Mouse (Mus musculus) lung, embryonic 14.5 days (tissue): ENCODE results near the gene Dnajc21. TPM values are rescaled to one million over a fixed set of nuclear protein-coding genes. Genes with fewer than 3 reads are reported as not detected.
A peak's percentile ranks its signal among the peaks of the same experiment; 100 is the strongest.
"Not testable (repeated sequence)": the region's sequence is repeated elsewhere in the genome, so short reads cannot be mapped to it uniquely, and the experiment has no call there.

Source experiments
- ATAC-seq: fragments of 200-750 bp; cut with Nextera tagmentation; 2 replicates; pipeline ENCODE4 v1.8.0; 2017; ENCODE audit warnings: mild to moderate bottlenecking, moderate TSS enrichment, moderate library complexity; ENCODE audit not compliant: insufficient read depth
- DNase-seq: peaks from one replicate; pipeline ENCODE4 v3.0.0-alpha.2; 2015
- H3K27ac ChIP-seq: fragments of 300-500 bp; sonication (generic); 2 replicates; pipeline ENCODE4 v1.5.1; 2014; ENCODE audit warnings: low read depth, mild to moderate bottlenecking, moderate library complexity
- H3K27me3 ChIP-seq: fragments of 300-500 bp; sonication (generic); 2 replicates; pipeline ENCODE4 v1.6.1; 2014; ENCODE audit warnings: low read length, control low read depth; ENCODE audit not compliant: insufficient read depth
- H3K36me3 ChIP-seq: fragments of 300-500 bp; sonication (generic); 2 replicates; pipeline ENCODE4 v1.6.1; 2014; ENCODE audit warnings: control low read depth; ENCODE audit not compliant: insufficient read depth
- H3K4me1 ChIP-seq: fragments of 300-500 bp; sonication (generic); 2 replicates; pipeline ENCODE4 v1.6.1; 2014; ENCODE audit warnings: antibody characterized with exemption, control low read depth; ENCODE audit not compliant: insufficient read depth
- H3K4me2 ChIP-seq: fragments of 300-500 bp; sonication (generic); 2 replicates; pipeline ENCODE4 v1.6.1; 2014; ENCODE audit warnings: mild to moderate bottlenecking
- H3K4me3 ChIP-seq: fragments of 300-500 bp; sonication (generic); 2 replicates; pipeline ENCODE4 v1.5.1; 2014; ENCODE audit warnings: low read depth, low read length
- H3K9ac ChIP-seq: fragments of 300-500 bp; sonication (generic); 2 replicates; pipeline ENCODE4 v1.6.1; 2014
- H3K9me3 ChIP-seq: fragments of 300-500 bp; sonication (generic); 2 replicates; pipeline ENCODE4 v1.6.1; 2016; ENCODE audit warnings: low read depth, low read length, control low read depth
- CTCF ChIP-seq: IDR thresholded peaks from 2 replicates; pipeline ENCODE4 v1.5.1; 2016; ENCODE audit warnings: antibody characterized with exemption, low read depth
- WGBS: fragments of 180-500 bp; shearing (Covaris S2); extraction: QIAGEN DNeasy Blood & Tissue Kit; methylation state at CpG from one replicate; pipeline ENCODE4 v1.1.7; 2014; 5-methylcytosine and 5-hydroxymethylcytosine counted together
- polyA plus RNA-seq: library from polyadenylated mRNA; unstranded; fragments of >200 nt; fragmentation: Nextera tagmentation; extraction: Ambion mirVana; gene quantifications from 2 replicates; pipeline ENCODE4 v1.2.1, GENCODE M21; 2014

Dnajc21 gene
- 15.0 and 17.9 TPM in 2 replicates for polyA plus RNA-seq

- Histone ChIP-seq H3K9me3 (no peaks in the 10 kb centered on the region), H3K4me3 (peak within 1 kb of the TSS; percentile 80), H3K27ac (peak within 1 kb of the TSS; percentile 75; the same call in 1 of the 2 replicates), H3K4me2 (peak within 1 kb of the TSS; percentile 69), H3K9ac (peak within 1 kb of the TSS; percentile 78), H3K36me3 (peaks cover 4% of the 10 kb centered on the region), H3K27me3 (no peaks in the 10 kb centered on the region), H3K4me1 (no peaks in the 10 kb centered on the region; the same call in 1 of the 2 replicates)
- under 1% methylated on average over 81 of the region's 87 CpGs for WGBS
- ATAC-seq, result peak; percentile 96
- no peak for TF ChIP-seq CTCF
- DNase-seq, result peak; percentile 87
These were observed at the start of gene Dnajc21 for GRCm38 (mm10) chr15:10470151-10470831. Gene Dnajc21, minus strand, starts transcription at chr15:10470516.

- 87% methylated on average over 7 of the region's 7 CpGs for WGBS
- no peak overlapping the region for H3K9ac ChIP-seq
- no peaks in the 10 kb centered on the region for H3K9me3 ChIP-seq
- H3K4me2 ChIP-seq, result no peak overlapping the region
- no peak overlapping the region for H3K4me3 ChIP-seq
- no peaks in the 10 kb centered on the region for H3K36me3 ChIP-seq
- no peaks in the 10 kb centered on the region for H3K4me1 ChIP-seq
- no peak overlapping the region for H3K27ac ChIP-seq
- TF ChIP-seq CTCF, result no peak
- no peak for DNase-seq
- no peaks in the 10 kb centered on the region for H3K27me3 ChIP-seq
- no peak for ATAC-seq
These were observed 44.9 kb upstream of the Dnajc21 start for GRCm38 (mm10) chr15:10515166-10515565.

GRCm38 (mm10) chr15:10506099-10506498 lies 35.8 kb upstream of the Dnajc21 start:
- Histone ChIP-seq H3K27ac (no peak overlapping the region), H3K9ac (no peak overlapping the region), H3K4me1 (no peaks in the 10 kb centered on the region), H3K9me3 (no peaks in the 10 kb centered on the region), H3K27me3 (no peaks in the 10 kb centered on the region), H3K36me3 (no peaks in the 10 kb centered on the region), H3K4me3 (no peak overlapping the region), H3K4me2 (no peak overlapping the region)
- WGBS, result 59% methylated on average over 11 of the region's 11 CpGs
- peak; percentile 15 for DNase-seq
- no peak for ATAC-seq
- no peak for TF ChIP-seq CTCF

- Histone ChIP-seq H3K4me2 (no peak overlapping the region), H3K4me3 (no peak overlapping the region), H3K36me3 (0 out of 2 replicates have a peak, but pooled peaks cover 4% of the 10 kb centered on the region), H3K27me3 (no peaks in the 10 kb centered on the region), H3K27ac (no peak overlapping the region), H3K9me3 (no peaks in the 10 kb centered on the region), H3K9ac (no peak overlapping the region), H3K4me1 (no peaks in the 10 kb centered on the region)
- 57% methylated on average over 11 of the region's 11 CpGs for WGBS
- peak; percentile 84 for TF ChIP-seq CTCF
- DNase-seq (peak; percentile 86), ATAC-seq (peak; percentile 82; the same call in 1 of the 2 replicates)
These were observed 30.8 kb upstream of the Dnajc21 start for GRCm38 (mm10) chr15:10500838-10501719.

- H3K4me2 ChIP-seq, result no peak overlapping the region
- no peaks in the 10 kb centered on the region for H3K4me1 ChIP-seq
- H3K9me3 ChIP-seq, result no peaks in the 10 kb centered on the region
- no peak overlapping the region for H3K9ac ChIP-seq
- TF ChIP-seq CTCF, result no peak
- H3K36me3 ChIP-seq, result 0 out of 2 replicates have a peak, but pooled peaks cover 6% of the 10 kb centered on the region
- H3K27me3 ChIP-seq, result no peaks in the 10 kb centered on the region
- ATAC-seq, result no peak
- H3K4me3 ChIP-seq, result no peak overlapping the region
- no peak for DNase-seq
- H3K27ac ChIP-seq, result no peak overlapping the region
- WGBS, result 72% methylated on average over 5 of the region's 5 CpGs
These were observed 29.7 kb upstream of the Dnajc21 start for GRCm38 (mm10) chr15:10500035-10500434.

GRCm38 (mm10) chr15:10499593-10499992 lies 29.3 kb upstream of the Dnajc21 start:
- no peak for TF ChIP-seq CTCF
- 71% methylated on average over 5 of the region's 5 CpGs for WGBS
- H3K4me1 ChIP-seq, result no peaks in the 10 kb centered on the region

GRCm38 (mm10) chr15:10496696-10497095 lies 26.4 kb upstream of the Dnajc21 start:
- ATAC-seq, H3K27ac ChIP-seq, DNase-seq, H3K4me1 ChIP-seq, H3K9ac ChIP-seq, H3K9me3 ChIP-seq, H3K27me3 ChIP-seq, H3K4me3 ChIP-seq, H3K4me2 ChIP-seq: not testable (repeated sequence)
- peaks cover 22% of the 10 kb centered on the region for H3K36me3 ChIP-seq
- 94% methylated on average over 1 of the region's 1 CpGs for WGBS

More at GRCm38 (mm10) chr15:10499593-10499992, 29.3 kb upstream of the Dnajc21 start:
- no peak overlapping the region for H3K4me2 ChIP-seq
- 0 out of 2 replicates have a peak, but pooled peaks cover 6% of the 10 kb centered on the region for H3K36me3 ChIP-seq
- ATAC-seq (no peak), DNase-seq (no peak)
- H3K27ac ChIP-seq, result no peak overlapping the region
- no peak overlapping the region for H3K4me3 ChIP-seq
- H3K9ac ChIP-seq, result no peak overlapping the region
- no peaks in the 10 kb centered on the region for H3K27me3 ChIP-seq
- no peaks in the 10 kb centered on the region for H3K9me3 ChIP-seq
